Comparison of ENCODE assay signal across 9 mouse cellular contexts in genomic region chr14:32888876-32889674, GRCm38 (mm10). TPM values are rescaled to one million over a fixed set of nuclear protein-coding genes. Genes with fewer than 3 reads are reported as not detected.
DNase-seq lines count a peak whose midpoint lies in the region; ATAC-seq lines count a peak whose summit lies in the region.
"Had no signal": no experiment of that assay in that cellular context is flagged by ENCODE, and none has a peak within 500 bp of the region (broad histone marks: within the 10 kb centered on the region; RNA-seq: fewer than 3 reads in every experiment).

No protein-coding gene starts in this region.

- H3K4me1 ChIP-seq in kidney, embryonic 15.5 days, result peaks cover 10% of the 10 kb centered on the region
- no peaks in the 10 kb centered on the region for H3K4me1 ChIP-seq in kidney, embryonic 14.5 days (ENCODE audit: control insufficient read depth, insufficient read depth, low read length)
- H3K4me1 ChIP-seq in midbrain, embryonic 10.5 days, result peaks cover 28% of the 10 kb centered on the region

- peak; percentile 19 for DNase-seq in kidney, adult 11 months
- peak; percentile 66 to 76 for DNase-seq in cerebellum, postnatal 25 days
- peak; percentile 59 for DNase-seq in heart, adult 8-10 months (ENCODE audit: low spot score)
- peak; percentile 64 for DNase-seq in midbrain, embryonic 10.5 days (ENCODE audit: low spot score)
- peak; percentile 22 for DNase-seq in yolk sac, embryonic 10.5 days (ENCODE audit: low spot score)
- no peak for DNase-seq in thymus, postnatal 10 days (ENCODE audit: low spot score in 2 of 2)

- H3K36me3 ChIP-seq in kidney, embryonic 15.5 days, result no peaks in the 10 kb centered on the region
- H3K36me3 ChIP-seq in kidney, embryonic 14.5 days (ENCODE audit: control insufficient read depth, insufficient read depth, low read length), result peaks cover 2% of the 10 kb centered on the region; the same call in 1 of the 2 replicates
- no peaks in the 10 kb centered on the region for H3K36me3 ChIP-seq in midbrain, embryonic 10.5 days

- 31% methylated on average over 6 of the region's 6 CpGs for WGBS in kidney, embryonic 15.5 days
- WGBS in kidney, embryonic 14.5 days, result 48% methylated on average over 6 of the region's 6 CpGs
- WGBS in midbrain, embryonic 10.5 days, result 26% methylated on average over 6 of the region's 6 CpGs

- no peak overlapping the region for H3K4me3 ChIP-seq in kidney, embryonic 15.5 days (replicated peaks)
- H3K4me3 ChIP-seq in kidney, embryonic 14.5 days (ENCODE audit: low read length), result no peak overlapping the region
- H3K4me3 ChIP-seq in midbrain, embryonic 10.5 days, result no peak overlapping the region

- H3K9ac ChIP-seq in kidney, embryonic 15.5 days, result no peak overlapping the region
- no peak overlapping the region for H3K9ac ChIP-seq in kidney, embryonic 14.5 days (ENCODE audit: low read depth, low read length)
- H3K9ac ChIP-seq: liver, embryonic 14.5 days had no signal

- H3K27ac ChIP-seq in kidney, embryonic 15.5 days, result no peak overlapping the region
- H3K27ac ChIP-seq in kidney, embryonic 14.5 days (ENCODE audit: low read depth, low read length), result no peak overlapping the region
- peak overlapping the region; percentile 76 for H3K27ac ChIP-seq in midbrain, embryonic 10.5 days (replicated peaks)
- H3K27ac ChIP-seq: liver, embryonic 14.5 days had no signal

- no peaks in the 10 kb centered on the region for H3K9me3 ChIP-seq in kidney, embryonic 15.5 days (replicated peaks)
- H3K9me3 ChIP-seq in kidney, embryonic 14.5 days (ENCODE audit: control insufficient read depth, low read length), result no peaks in the 10 kb centered on the region
- no peaks in the 10 kb centered on the region for H3K9me3 ChIP-seq in midbrain, embryonic 10.5 days (replicated peaks)

- H3K27me3 ChIP-seq in kidney, embryonic 15.5 days, result no peaks in the 10 kb centered on the region
- H3K27me3 ChIP-seq in kidney, embryonic 14.5 days (ENCODE audit: control insufficient read depth, insufficient read depth, low read length), result no peaks in the 10 kb centered on the region
- H3K27me3 ChIP-seq in midbrain, embryonic 10.5 days (ENCODE audit: low read depth, poor library complexity, severe bottlenecking), result no peaks in the 10 kb centered on the region

- ATAC-seq in kidney, embryonic 15.5 days (replicated peaks; ENCODE audit: low FRiP score), result no peak
- peak; percentile 43; the same call in 1 of the 2 replicates for ATAC-seq in kidney, embryonic 14.5 days (ENCODE audit: low FRiP score, low TSS enrichment)

- no peak overlapping the region for H3K4me2 ChIP-seq in kidney, embryonic 15.5 days
- H3K4me2 ChIP-seq in kidney, embryonic 14.5 days (replicated peaks; ENCODE audit: low read depth, low read length), result no peak overlapping the region

RNA-seq across cellular contexts. Expression of gene Vstm4, which starts 32.5 kb away (rescaled TPM):
- 35.8 and 39.7 TPM in 2 replicates for polyA plus RNA-seq in kidney, embryonic 15.5 days (2015; fragmentation: Nextera tagmentation; extraction: Ambion mirVana)
- 1 to 10 TPM; 5.6 to 8.9 (median 7.5) TPM for total RNA-seq in heart, adult 8-10 months (2022)
- 21.2 and 35.4 TPM in 2 replicates for polyA plus RNA-seq in kidney, embryonic 14.5 days (2014; fragmentation: Nextera tagmentation; extraction: Ambion mirVana)
- polyA plus RNA-seq in midbrain, embryonic 10.5 days (2016; fragmentation: Nextera tagmentation; extraction: Ambion mirVana), result 2.7 and 3.6 TPM in 2 replicates

RNA-seq across cellular contexts. Expression of gene Fam170b, which starts 55.3 kb away (rescaled TPM):
- 0.06 and 0.13 TPM in 2 replicates for polyA plus RNA-seq in kidney, embryonic 15.5 days (2015; fragmentation: Nextera tagmentation; extraction: Ambion mirVana)
- not detected for total RNA-seq in heart, adult 8-10 months (2022)
- polyA plus RNA-seq in kidney, embryonic 14.5 days (2014; fragmentation: Nextera tagmentation; extraction: Ambion mirVana), result 0.14 TPM in 1 of 2 replicates, not detected in the other
- polyA plus RNA-seq in midbrain, embryonic 10.5 days (2016; fragmentation: Nextera tagmentation; extraction: Ambion mirVana), result not detected in 2 replicates

Comparison
In these comparisons a context has a peak if more than half of its experiments do, and no peak if none do; other contexts are left out.
1. DNase-seq: peak in kidney, adult 11 months (single experiment), cerebellum, postnatal 25 days (2 of 2), heart, adult 8-10 months (single experiment), midbrain, embryonic 10.5 days (single experiment) and yolk sac, embryonic 10.5 days (single experiment); none in thymus, postnatal 10 days (0 of 2).